Mouse (Mus musculus): ENCODE results near the gene Myo16.

DNA sequence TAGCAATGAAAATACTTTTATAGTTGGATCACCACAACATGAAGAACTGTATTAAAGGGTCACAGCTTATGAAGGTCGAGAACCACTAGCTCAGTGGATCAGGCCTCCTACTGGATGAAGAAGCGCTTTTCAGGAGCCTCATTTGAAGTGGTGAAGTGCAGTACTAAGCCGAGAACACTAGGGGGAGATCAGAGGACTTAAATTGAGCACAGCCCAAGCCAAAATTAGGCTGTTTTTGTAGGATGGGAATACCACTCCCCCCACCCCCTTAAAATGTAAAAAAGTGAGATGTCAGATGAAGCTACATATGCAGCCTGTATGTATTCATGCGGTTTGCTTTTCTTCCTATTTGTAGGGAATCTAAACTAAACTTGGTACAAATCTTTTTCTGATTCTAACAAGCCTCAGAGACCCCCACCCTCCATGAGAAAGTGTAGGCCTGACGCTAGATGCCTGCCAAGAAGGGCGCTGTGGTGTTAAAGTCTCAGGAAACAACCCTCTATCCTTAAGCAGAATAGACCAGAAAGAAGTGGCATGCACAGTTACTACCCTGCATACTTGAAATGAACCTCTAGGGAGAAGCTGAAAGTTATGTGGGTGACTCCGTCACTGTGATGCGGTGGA is 77.1 kb downstream of the Myo16 start:
- TF ChIP-seq CTCF (IDR thresholded peaks at IDR 0.05; ENCODE audit: low read depth) (peak; percentile 82), EP300 (optimal IDR thresholded peaks at IDR 0.05) (no peak)

Measured in stomach, postnatal 0 days (tissue).